Comparison of ENCODE assay signal across 8 mouse cellular contexts in genomic region chr9:63666612-63667372, GRCm38 (mm10).
DNase-seq lines count a peak whose midpoint lies in the region; ATAC-seq and TF ChIP-seq lines count a peak whose summit lies in the region.

No protein-coding gene starts in this region.

- H3K36me3 ChIP-seq in heart, adult 2 months (ENCODE audit: control insufficient read depth, insufficient read depth, low read length) = no peaks in the 10 kb centered on the region
- no peaks in the 10 kb centered on the region for H3K36me3 ChIP-seq in neural tube, embryonic 14.5 days (ENCODE audit: control insufficient read depth, insufficient read depth, low read length)

- H3K79me2 ChIP-seq in heart, adult 2 months (replicated peaks; ENCODE audit: control insufficient read depth, insufficient read depth, low read length) = no peaks in the 10 kb centered on the region

- TF ChIP-seq EP300 in heart, adult 2 months (IDR thresholded peaks at IDR 0.05; ENCODE audit: insufficient read depth, low read depth, low read length) = 0 out of 2 replicates have a peak, but pooled peaks have one; percentile 30

- H3K4me1 ChIP-seq in heart, adult 2 months (ENCODE audit: control insufficient read depth, insufficient read depth, low read length) = peaks cover 15% of the 10 kb centered on the region
- peaks cover 32% of the 10 kb centered on the region for H3K4me1 ChIP-seq in neural tube, embryonic 14.5 days (ENCODE audit: control insufficient read depth, insufficient read depth, low read length)

- H3K9ac ChIP-seq in heart, adult 2 months (ENCODE audit: low read depth, low read length) = 0 out of 2 replicates have a peak overlapping the region, but pooled peaks have one; percentile 9
- no peak overlapping the region for H3K9ac ChIP-seq in neural tube, embryonic 14.5 days (replicated peaks; ENCODE audit: low read depth, low read length)

- no peak for TF ChIP-seq CTCF in heart, adult 2 months (IDR thresholded peaks at IDR 0.05)

- H3K27me3 ChIP-seq in heart, adult 2 months (ENCODE audit: control insufficient read depth, insufficient read depth, low read length) = no peaks in the 10 kb centered on the region
- H3K27me3 ChIP-seq in neural tube, embryonic 14.5 days (ENCODE audit: control insufficient read depth, insufficient read depth, low read length) = no peaks in the 10 kb centered on the region

- peak; percentile 31 for DNase-seq in ovary, postnatal 10 days (ENCODE audit: low spot score)
- no peak for DNase-seq in ovary, postnatal 14 days (ENCODE audit: low spot score)
- DNase-seq in heart, adult 2 months = peak; percentile 60 to 65
- DNase-seq in kidney, adult 8-10 months = peak; percentile 54 to 68
- DNase-seq in thymus, postnatal 25 days = no peak
- DNase-seq in layer of hippocampus, adult 8-10 months (ENCODE audit: low spot score in 2 of 2) = no peak
- DNase-seq in right cerebral cortex, adult 2 months (ENCODE audit: low spot score in 2 of 2) = no peak

- intact Hi-C loops in heart, adult 2 months (cut with DNase I) = loop anchor here (5.0 kb wide), 1 partner anchor 41 kb away; no protein-coding TSS in a partner anchor

- no peak for TF ChIP-seq POLR2A in heart, adult 2 months (IDR thresholded peaks at IDR 0.05; ENCODE audit: insufficient read depth, low read depth, low read length)

- H3K9me3 ChIP-seq in neural tube, embryonic 14.5 days (ENCODE audit: control insufficient read depth, low read length) = no peaks in the 10 kb centered on the region

- WGBS in heart, adult 2 months = 35% methylated on average over 18 of the region's 18 CpGs
- 46% methylated on average over 18 of the region's 18 CpGs for WGBS in neural tube, embryonic 14.5 days

- H3K27ac ChIP-seq in heart, adult 2 months = peak overlapping the region; percentile 68
- H3K27ac ChIP-seq in neural tube, embryonic 14.5 days (ENCODE audit: low read depth, low read length) = peak overlapping the region; percentile 16; the same call in 1 of the 2 replicates

- H3K4me2 ChIP-seq in neural tube, embryonic 14.5 days (ENCODE audit: low read depth, low read length) = no peak overlapping the region

- 0 out of 2 replicates have a peak overlapping the region, but pooled peaks have one; percentile 2 for H3K4me3 ChIP-seq in heart, adult 2 months
- no peak overlapping the region for H3K4me3 ChIP-seq in neural tube, embryonic 14.5 days (ENCODE audit: low read depth, low read length)

- ATAC-seq in neural tube, embryonic 14.5 days (ENCODE audit: low read depth) = peak; percentile 48; the same call in 1 of the 2 replicates

Comparison
In these comparisons a context has a peak if more than half of its experiments do, and no peak if none do; other contexts are left out.
1. DNase-seq: peak in ovary, postnatal 10 days (single experiment), heart, adult 2 months (2 of 2) and kidney, adult 8-10 months (2 of 2); none in ovary, postnatal 14 days (single experiment), thymus, postnatal 25 days (single experiment), layer of hippocampus, adult 8-10 months (0 of 2) and right cerebral cortex, adult 2 months (0 of 2).